Comparison of ENCODE assay signal across 8 mouse cellular contexts in the genomic region with DNA sequence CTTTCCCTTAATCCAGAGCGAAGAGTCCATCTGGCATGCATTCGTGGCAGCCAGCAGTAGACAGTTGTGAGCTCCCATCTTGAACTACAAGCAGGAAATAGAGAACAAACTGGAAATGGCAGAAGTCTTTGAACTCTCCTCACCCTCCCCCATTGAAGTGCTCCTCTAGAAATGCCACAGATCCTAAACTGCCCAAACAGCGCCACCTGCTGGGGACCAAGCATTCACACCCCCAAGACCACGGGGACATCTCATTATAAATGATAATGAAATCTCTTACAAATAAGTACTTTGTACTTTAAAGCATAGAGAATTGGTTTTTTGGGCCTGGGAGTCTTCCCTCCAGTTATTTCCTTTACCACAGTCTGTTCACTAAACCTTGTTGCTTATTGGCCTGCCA. TPM values are rescaled to one million over a fixed set of nuclear protein-coding genes. Genes with fewer than 3 reads are reported as not detected.
A peak's percentile ranks its signal among the peaks of the same experiment; 100 is the strongest.
DNase-seq lines count a peak whose midpoint lies in the region; ATAC-seq and TF ChIP-seq lines count a peak whose summit lies in the region.

No protein-coding gene starts in this region.

- H3K9me3 ChIP-seq in midbrain, embryonic 10.5 days (replicated peaks) = peaks cover under 1% of the 10 kb centered on the region; the same call in 1 of the 2 replicates
- H3K9me3 ChIP-seq in midbrain, embryonic 16.5 days (replicated peaks; ENCODE audit: control insufficient read depth, low read length, poor library complexity, severe bottlenecking) = no peaks in the 10 kb centered on the region
- no peaks in the 10 kb centered on the region for H3K9me3 ChIP-seq in lung, embryonic 16.5 days (ENCODE audit: control insufficient read depth, low read length)
- H3K9me3 ChIP-seq in stomach, postnatal 0 days (ENCODE audit: control insufficient read depth, low read length) = no peaks in the 10 kb centered on the region

- no peak overlapping the region for H3K27ac ChIP-seq in midbrain, embryonic 10.5 days (replicated peaks)
- no peak overlapping the region for H3K27ac ChIP-seq in midbrain, embryonic 16.5 days (ENCODE audit: low read length)
- no peak overlapping the region for H3K27ac ChIP-seq in embryonic fibroblast, embryonic 13.5 days (ENCODE audit: insufficient read depth, low read length)
- no peak overlapping the region for H3K27ac ChIP-seq in lung, embryonic 16.5 days (ENCODE audit: low read length)
- no peak overlapping the region for H3K27ac ChIP-seq in stomach, postnatal 0 days (replicated peaks)

- peak; percentile 50; the same call in 1 of the 2 replicates for ATAC-seq in cerebellum, adult (ENCODE audit: insufficient number of reproducible peaks, low FRiP score, low TSS enrichment)
- ATAC-seq in midbrain, embryonic 16.5 days = no peak
- peak; percentile 17; the same call in 1 of the 2 replicates for ATAC-seq in lung, embryonic 16.5 days (ENCODE audit: low read depth)
- peak; percentile 51; the same call in 1 of the 2 replicates for ATAC-seq in stomach, postnatal 0 days (ENCODE audit: low FRiP score, low TSS enrichment)

- H3K36me3 ChIP-seq in midbrain, embryonic 10.5 days = peaks cover 96% of the 10 kb centered on the region
- peaks cover 33% of the 10 kb centered on the region for H3K36me3 ChIP-seq in midbrain, embryonic 16.5 days (ENCODE audit: control insufficient read depth, insufficient read depth, low read length)
- H3K36me3 ChIP-seq in lung, embryonic 16.5 days (ENCODE audit: control insufficient read depth, insufficient read depth, low read length) = peaks cover 22% of the 10 kb centered on the region
- H3K36me3 ChIP-seq in stomach, postnatal 0 days (ENCODE audit: control insufficient read depth, insufficient read depth, low read length) = peaks cover 10% of the 10 kb centered on the region; the same call in 1 of the 2 replicates

- peak; percentile 50; the same call in 1 of the 2 replicates for TF ChIP-seq CTCF in embryonic fibroblast, embryonic 13.5 days (IDR thresholded peaks at IDR 0.05; ENCODE audit: borderline replicate concordance, insufficient read depth, low read length)
- TF ChIP-seq CTCF in stomach, postnatal 0 days (IDR thresholded peaks at IDR 0.05; ENCODE audit: low read depth) = peak; percentile 84

- no peak for DNase-seq in cerebellum, adult 9-11 months
- peak; percentile 57 for DNase-seq in midbrain, embryonic 10.5 days (ENCODE audit: low spot score)
- DNase-seq in adrenal gland, postnatal 25 days = peak; percentile 70
- DNase-seq in stomach, postnatal 0 days (ENCODE audit: low spot score) = peak; percentile 74

- H3K27me3 ChIP-seq in midbrain, embryonic 10.5 days (ENCODE audit: low read depth, poor library complexity, severe bottlenecking) = no peaks in the 10 kb centered on the region
- H3K27me3 ChIP-seq in midbrain, embryonic 16.5 days (ENCODE audit: control insufficient read depth, insufficient read depth, low read depth, low read length) = no peaks in the 10 kb centered on the region
- no peaks in the 10 kb centered on the region for H3K27me3 ChIP-seq in lung, embryonic 16.5 days (ENCODE audit: control insufficient read depth, insufficient read depth, low read depth, low read length)
- no peaks in the 10 kb centered on the region for H3K27me3 ChIP-seq in stomach, postnatal 0 days (ENCODE audit: control insufficient read depth, insufficient read depth, low read length)

- no peak overlapping the region for H3K9ac ChIP-seq in midbrain, embryonic 16.5 days (ENCODE audit: low read depth, low read length)
- no peak overlapping the region for H3K9ac ChIP-seq in lung, embryonic 16.5 days (ENCODE audit: low read length)
- no peak overlapping the region for H3K9ac ChIP-seq in stomach, postnatal 0 days (ENCODE audit: low read length)

- H3K4me2 ChIP-seq in midbrain, embryonic 16.5 days (ENCODE audit: low read length) = no peak overlapping the region
- no peak overlapping the region for H3K4me2 ChIP-seq in lung, embryonic 16.5 days (ENCODE audit: low read depth, low read length)
- H3K4me2 ChIP-seq in stomach, postnatal 0 days (replicated peaks; ENCODE audit: low read depth) = no peak overlapping the region

- H3K4me3 ChIP-seq in midbrain, embryonic 10.5 days = no peak overlapping the region
- no peak overlapping the region for H3K4me3 ChIP-seq in midbrain, embryonic 16.5 days (ENCODE audit: low read depth, low read length)
- no peak overlapping the region for H3K4me3 ChIP-seq in embryonic fibroblast, embryonic 13.5 days (ENCODE audit: insufficient read depth, low read length)
- H3K4me3 ChIP-seq in lung, embryonic 16.5 days (ENCODE audit: low read length) = no peak overlapping the region
- H3K4me3 ChIP-seq in stomach, postnatal 0 days (ENCODE audit: low read depth, low read length) = no peak overlapping the region

- no peak for TF ChIP-seq POLR2A in embryonic fibroblast, embryonic 13.5 days (IDR thresholded peaks at IDR 0.05; ENCODE audit: low read depth, low read length)

- WGBS in midbrain, embryonic 10.5 days = 60% methylated on average over 4 of the region's 4 CpGs
- 54% methylated on average over 4 of the region's 4 CpGs for WGBS in midbrain, embryonic 16.5 days
- WGBS in lung, embryonic 16.5 days = 52% methylated on average over 4 of the region's 4 CpGs
- 52% methylated on average over 4 of the region's 4 CpGs for WGBS in stomach, postnatal 0 days

- H3K4me1 ChIP-seq in midbrain, embryonic 10.5 days = no peaks in the 10 kb centered on the region
- H3K4me1 ChIP-seq in midbrain, embryonic 16.5 days (ENCODE audit: control insufficient read depth, insufficient read depth, low read length) = no peaks in the 10 kb centered on the region
- H3K4me1 ChIP-seq in embryonic fibroblast, embryonic 13.5 days (ENCODE audit: control insufficient read depth, insufficient read depth, low read length) = no peaks in the 10 kb centered on the region
- H3K4me1 ChIP-seq in lung, embryonic 16.5 days (replicated peaks; ENCODE audit: control insufficient read depth, insufficient read depth, low read length) = no peaks in the 10 kb centered on the region
- H3K4me1 ChIP-seq in stomach, postnatal 0 days (replicated peaks; ENCODE audit: control insufficient read depth, insufficient read depth) = no peaks in the 10 kb centered on the region

- no peak for TF ChIP-seq EP300 in stomach, postnatal 0 days (optimal IDR thresholded peaks at IDR 0.05)

RNA-seq across cellular contexts. Expression of gene AI597479, which starts 12.0 kb away (rescaled TPM):
- polyA plus RNA-seq in midbrain, embryonic 10.5 days (2016; fragmentation: Nextera tagmentation; extraction: Ambion mirVana) = 41.3 and 43.8 TPM in 2 replicates
- 57.5 and 59.9 TPM in 2 replicates for polyA plus RNA-seq in midbrain, embryonic 16.5 days (2015; fragmentation: Nextera tagmentation; extraction: Ambion mirVana)
- 18.7 and 20.0 TPM in 2 replicates for total RNA-seq in adrenal gland, postnatal 25 days (2021)
- polyA plus RNA-seq in embryonic fibroblast, embryonic 13.5 days (2011; ENCODE audit: insufficient read length, low read depth, missing spikeins) = 16.7 and 18.9 TPM in 2 replicates
- polyA plus RNA-seq in lung, embryonic 16.5 days (2015; fragmentation: Nextera tagmentation; extraction: Ambion mirVana) = 29.5 and 32.6 TPM in 2 replicates
- polyA plus RNA-seq in stomach, postnatal 0 days (2015; fragmentation: Nextera tagmentation; extraction: Ambion mirVana) = 10.7 and 11.2 TPM in 2 replicates

RNA-seq across cellular contexts. Expression of gene Tgfbrap1, which starts 12.1 kb away (rescaled TPM):
- 13.5 and 14.8 TPM in 2 replicates for polyA plus RNA-seq in midbrain, embryonic 10.5 days (2016; fragmentation: Nextera tagmentation; extraction: Ambion mirVana)
- polyA plus RNA-seq in midbrain, embryonic 16.5 days (2015; fragmentation: Nextera tagmentation; extraction: Ambion mirVana) = 17.6 and 17.8 TPM in 2 replicates
- total RNA-seq in adrenal gland, postnatal 25 days (2021) = 31.9 and 35.9 TPM in 2 replicates
- polyA plus RNA-seq in embryonic fibroblast, embryonic 13.5 days (2011; ENCODE audit: insufficient read length, low read depth, missing spikeins) = 15.1 and 15.5 TPM in 2 replicates
- 10.4 and 10.7 TPM in 2 replicates for polyA plus RNA-seq in lung, embryonic 16.5 days (2015; fragmentation: Nextera tagmentation; extraction: Ambion mirVana)
- 4.6 and 5.7 TPM in 2 replicates for polyA plus RNA-seq in stomach, postnatal 0 days (2015; fragmentation: Nextera tagmentation; extraction: Ambion mirVana)
